ENCODE assay signal across 8 mouse cellular contexts in genomic region chr17:8799914-8800420, GRCm38 (mm10).
A peak's percentile ranks its signal among the peaks of the same experiment; 100 is the strongest.
DNase-seq lines count a peak whose midpoint lies in the region; ATAC-seq lines count a peak whose summit lies in the region.

No protein-coding gene starts in this region.

- H3K27me3 ChIP-seq in kidney, embryonic 16.5 days (ENCODE audit: insufficient read depth, low read length): peaks cover 62% of the 10 kb centered on the region
- peaks cover 28% of the 10 kb centered on the region for H3K27me3 ChIP-seq in forebrain, embryonic 16.5 days (replicated peaks; ENCODE audit: control insufficient read depth, insufficient read depth, low read length)
- peaks cover 61% of the 10 kb centered on the region for H3K27me3 ChIP-seq in limb, embryonic 15.5 days

- WGBS in kidney, embryonic 16.5 days: 1% methylated on average over 15 of the region's 15 CpGs
- WGBS in forebrain, embryonic 16.5 days: under 1% methylated on average over 15 of the region's 15 CpGs
- WGBS in limb, embryonic 15.5 days: 1% methylated on average over 15 of the region's 15 CpGs

- H3K4me2 ChIP-seq in kidney, embryonic 16.5 days (replicated peaks; ENCODE audit: low read depth, low read length): peak overlapping the region; percentile 97; the same call in 1 of the 2 replicates
- peak overlapping the region; percentile 89; the same call in 1 of the 2 replicates for H3K4me2 ChIP-seq in forebrain, embryonic 16.5 days (ENCODE audit: low read length)
- peak overlapping the region; percentile 92; the same call in 1 of the 2 replicates for H3K4me2 ChIP-seq in limb, embryonic 15.5 days

- no peak overlapping the region for H3K27ac ChIP-seq in kidney, embryonic 16.5 days (ENCODE audit: low read length)
- no peak overlapping the region for H3K27ac ChIP-seq in forebrain, embryonic 16.5 days (ENCODE audit: low read length)
- H3K27ac ChIP-seq in limb, embryonic 15.5 days: no peak overlapping the region

- no peaks in the 10 kb centered on the region for H3K36me3 ChIP-seq in kidney, embryonic 16.5 days (ENCODE audit: insufficient read depth, low read length)
- no peaks in the 10 kb centered on the region for H3K36me3 ChIP-seq in forebrain, embryonic 16.5 days (ENCODE audit: control insufficient read depth, insufficient read depth)
- H3K36me3 ChIP-seq in limb, embryonic 15.5 days: no peaks in the 10 kb centered on the region

- no peak for DNase-seq in kidney, adult 11 months
- DNase-seq in thymus, postnatal 0 days (ENCODE audit: low spot score): peak; percentile 45
- DNase-seq in right cerebral cortex, adult 18-20 months: no peak
- no peak for DNase-seq in frontal cortex, adult 2 months (ENCODE audit: extremely low spot score in 1 of 2, low spot score in 1 of 2)

- H3K4me1 ChIP-seq in kidney, embryonic 16.5 days (ENCODE audit: insufficient read depth, low read length): peaks cover 20% of the 10 kb centered on the region
- peaks cover 30% of the 10 kb centered on the region for H3K4me1 ChIP-seq in forebrain, embryonic 16.5 days (replicated peaks; ENCODE audit: control insufficient read depth, insufficient read depth, low read length)
- peaks cover 36% of the 10 kb centered on the region for H3K4me1 ChIP-seq in limb, embryonic 15.5 days

- H3K9ac ChIP-seq in kidney, embryonic 16.5 days (replicated peaks; ENCODE audit: low read length): no peak overlapping the region
- H3K9ac ChIP-seq in forebrain, embryonic 16.5 days (replicated peaks; ENCODE audit: low read depth, low read length): no peak overlapping the region; the same call in 1 of the 2 replicates
- no peak overlapping the region for H3K9ac ChIP-seq in limb, embryonic 15.5 days

- H3K4me3 ChIP-seq in kidney, embryonic 16.5 days (ENCODE audit: low read length): peak overlapping the region; percentile 69
- H3K4me3 ChIP-seq in forebrain, embryonic 16.5 days (replicated peaks; ENCODE audit: low read length): peak overlapping the region; percentile 67
- peak overlapping the region; percentile 70 for H3K4me3 ChIP-seq in limb, embryonic 15.5 days

- ATAC-seq in kidney, embryonic 16.5 days (ENCODE audit: low FRiP score, low TSS enrichment): no peak
- ATAC-seq in forebrain, embryonic 16.5 days: no peak
- no peak for ATAC-seq in limb, embryonic 15.5 days (ENCODE audit: insufficient number of reproducible peaks, low FRiP score, low TSS enrichment, low read depth)
- no peak for ATAC-seq in cerebellum, adult (ENCODE audit: insufficient number of reproducible peaks, low FRiP score, low TSS enrichment)

- H3K9me3 ChIP-seq in kidney, embryonic 16.5 days (ENCODE audit: low read length): no peaks in the 10 kb centered on the region
- no peaks in the 10 kb centered on the region for H3K9me3 ChIP-seq in forebrain, embryonic 16.5 days (ENCODE audit: control insufficient read depth, low read length)
- H3K9me3 ChIP-seq in limb, embryonic 15.5 days: no peaks in the 10 kb centered on the region
